Mouse (Mus musculus) G1E (cell line): ENCODE data around the gene Prkag3. TPM values are rescaled to one million over a fixed set of nuclear protein-coding genes. Genes with fewer than 3 reads are reported as not detected.

Source experiments
- ATAC-seq: 2 replicates; pipeline ENCODE4 v1.8.0; 2016; ENCODE audit warnings: mild to moderate bottlenecking; ENCODE audit not compliant: insufficient number of reproducible peaks, poor library complexity, low FRiP score, severe bottlenecking; ENCODE audit errors: extremely low read depth
- DNase-seq: peaks from one replicate; pipeline ENCODE4 v3.0.0; 2012; ENCODE audit warnings: low spot score
- H3K27me3 ChIP-seq: 2 replicates; pipeline ENCODE4 v1.6.1; 2012; ENCODE audit warnings: mild to moderate bottlenecking, low read length, inconsistent platforms; ENCODE audit not compliant: insufficient read depth
- H3K36me3 ChIP-seq: replicated peaks from 2 replicates; pipeline ENCODE3; 2012; ENCODE audit warnings: mild to moderate bottlenecking, inconsistent platforms
- H3K4me1 ChIP-seq: 2 replicates; pipeline ENCODE4 v1.6.1; 2012; ENCODE audit warnings: low read depth, low read length, inconsistent platforms, mixed read lengths; ENCODE audit not compliant: insufficient read depth
- H3K4me3 ChIP-seq: 2 replicates; pipeline ENCODE4 v1.5.1; 2012; ENCODE audit warnings: low read depth, mild to moderate bottlenecking, inconsistent platforms, low read length, moderate library complexity, mixed read lengths
- H3K9me3 ChIP-seq: replicated peaks from 2 replicates; pipeline ENCODE4 v1.6.1; 2012; ENCODE audit warnings: inconsistent platforms
- CTCF ChIP-seq: IDR thresholded peaks from 2 replicates; pipeline ENCODE4 v1.5.1; 2012; ENCODE audit warnings: low read depth, low read length, inconsistent platforms, mixed read lengths
- GATA1 ChIP-seq: IDR thresholded peaks from 2 replicates; pipeline ENCODE4 v1.6.1; 2012; ENCODE audit warnings: borderline replicate concordance, low read length, inconsistent platforms, mixed read lengths
- GATA2 ChIP-seq: IDR thresholded peaks from 2 replicates; pipeline ENCODE4 v1.6.1; 2012; ENCODE audit warnings: low read depth, low read length, inconsistent platforms, borderline replicate concordance
- POLR2AphosphoS5 ChIP-seq: IDR thresholded peaks from 2 replicates; pipeline ENCODE4 v1.6.1; 2012; ENCODE audit warnings: low read depth, low read length, inconsistent platforms; ENCODE audit not compliant: insufficient replicate concordance
- TAL1 ChIP-seq: conservative IDR thresholded peaks from 2 replicates; pipeline ENCODE4 v1.6.1; 2012; ENCODE audit warnings: low read depth, low read length, inconsistent platforms, mixed read lengths
- polyA plus RNA-seq: library from polyadenylated mRNA; stranded (reverse); fragments of >175 nt; gene quantifications from 2 replicates; pipeline ENCODE4 v1.2.3, GENCODE M21; 2012
- total RNA-seq, 2 experiments: library from RNA; stranded (forward) in 1 of 2; stranded (reverse) in 1 of 2; fragments of 200-1000 nt in 1 of 2; fragments of >200 nt in 1 of 2; fragmentation: Nextera tagmentation in 1 of 2; gene quantifications; 2 replicates each; pipeline ENCODE4 v1.2.3; 2014 to 2017

The Prkag3 gene
- total and polyA plus RNA-seq, 3 experiments: not detected

DNA sequence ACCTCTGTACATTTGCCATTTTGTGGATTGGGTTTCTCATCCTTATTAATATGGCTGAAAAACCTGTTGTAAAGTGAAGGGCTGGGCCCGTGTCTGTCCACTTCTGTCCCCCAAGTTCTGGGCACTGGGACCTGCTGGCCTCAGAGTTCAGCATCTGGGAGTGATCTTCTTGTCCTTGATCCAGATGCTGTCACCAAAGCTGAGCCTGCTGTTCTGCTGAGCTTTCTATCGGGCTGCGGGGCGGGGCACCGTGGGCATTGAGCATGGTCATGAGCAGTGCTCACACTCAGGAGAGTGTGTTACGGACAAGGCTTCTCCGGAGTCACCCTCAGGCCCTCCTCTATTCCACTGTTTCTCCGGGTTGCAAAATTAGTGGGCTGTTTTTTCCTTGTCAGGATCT is 30.9 kb downstream of the Prkag3 start:
- peaks cover 29% of the 10 kb centered on the region for H3K27me3 ChIP-seq
- no peak for ATAC-seq
- no peak for DNase-seq
- H3K36me3 ChIP-seq: no peaks in the 10 kb centered on the region
- H3K4me1 ChIP-seq: no peaks in the 10 kb centered on the region; the same call in 1 of the 2 replicates
- H3K4me3 ChIP-seq: no peak overlapping the region
- no peak for TF ChIP-seq GATA1
- no peak for TF ChIP-seq POLR2AphosphoS5
- TF ChIP-seq GATA2: no peak
- no peaks in the 10 kb centered on the region for H3K9me3 ChIP-seq

DNA sequence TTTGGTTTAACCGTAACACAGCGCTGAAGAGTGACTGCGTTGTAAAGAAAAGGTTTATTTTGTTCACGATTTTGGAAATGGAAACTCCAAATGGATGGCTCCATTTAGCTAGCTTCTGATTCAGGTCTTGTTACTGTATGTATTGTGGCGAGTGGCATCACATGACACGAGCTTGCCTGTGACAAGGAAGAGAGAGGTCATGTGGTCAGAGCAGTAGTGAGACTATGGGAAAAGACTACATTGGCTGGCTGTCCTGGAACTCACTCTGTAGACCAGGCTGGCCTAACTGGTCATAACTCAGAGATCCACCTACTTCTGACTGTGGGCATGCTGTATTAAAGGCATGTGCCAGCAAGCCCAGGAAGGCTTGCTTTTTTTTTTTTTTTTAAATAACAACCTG is 33.1 kb downstream of the Prkag3 start:
- Histone ChIP-seq H3K36me3 (no peaks in the 10 kb centered on the region), H3K27me3 (peaks cover 25% of the 10 kb centered on the region), H3K4me3 (no peak overlapping the region), H3K4me1 (no peaks in the 10 kb centered on the region; the same call in 1 of the 2 replicates), H3K9me3 (no peaks in the 10 kb centered on the region)
- no peak for ATAC-seq
- TF ChIP-seq GATA2 (no peak), GATA1 (no peak), TAL1 (no peak), CTCF (no peak), POLR2AphosphoS5 (no peak)
- no peak for DNase-seq

DNA sequence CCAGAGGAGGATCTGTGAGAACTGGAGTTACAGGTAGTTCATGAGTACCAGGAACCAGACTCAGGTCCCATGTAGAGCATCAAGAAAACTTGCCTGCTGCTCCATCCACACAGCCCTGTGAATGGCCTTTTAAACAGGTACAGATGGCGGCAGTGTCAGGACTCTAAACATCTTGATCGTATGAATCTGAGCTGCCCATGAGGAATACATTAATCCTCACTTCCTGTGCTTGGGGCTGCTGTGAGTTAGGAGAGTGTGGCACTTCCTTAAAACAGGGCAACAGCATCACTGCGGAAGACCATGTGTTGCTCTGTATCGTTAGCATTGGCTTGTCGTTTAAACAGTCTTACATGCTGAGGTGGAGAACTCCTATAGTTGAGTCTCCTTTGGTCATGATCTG is 33.6 kb downstream of the Prkag3 start:
- peaks cover 25% of the 10 kb centered on the region for H3K27me3 ChIP-seq
- H3K9me3 ChIP-seq: no peaks in the 10 kb centered on the region
- DNase-seq: no peak
- TF ChIP-seq GATA2: no peak
- TF ChIP-seq TAL1: no peak
- TF ChIP-seq CTCF: no peak
- TF ChIP-seq GATA1: no peak
- H3K4me3 ChIP-seq: no peak overlapping the region
- H3K4me1 ChIP-seq: no peaks in the 10 kb centered on the region; the same call in 1 of the 2 replicates
- no peaks in the 10 kb centered on the region for H3K36me3 ChIP-seq
- no peak for ATAC-seq

DNA sequence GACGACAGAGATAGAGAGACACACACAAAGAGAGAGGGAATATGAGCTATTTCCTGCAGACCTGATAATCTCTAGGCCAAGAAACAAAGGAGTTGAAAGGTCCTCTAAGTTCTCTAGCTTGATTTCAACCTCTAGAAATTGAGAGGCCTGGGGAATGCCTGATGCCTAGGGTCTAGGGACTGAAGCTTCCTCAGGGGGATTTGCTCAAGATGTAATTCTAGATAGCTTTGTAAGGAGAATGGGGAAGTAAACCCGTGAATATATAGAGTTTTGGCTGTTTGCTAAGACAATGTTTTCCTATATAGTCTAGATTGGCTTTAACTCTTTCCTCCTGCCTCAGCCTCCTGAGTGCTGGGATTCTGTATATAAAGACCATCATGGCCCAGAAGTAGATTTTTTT is 34.1 kb downstream of the Prkag3 start:
- H3K4me1 ChIP-seq: no peaks in the 10 kb centered on the region; the same call in 1 of the 2 replicates
- DNase-seq (no peak), ATAC-seq (no peak)
- H3K27me3 ChIP-seq: peaks cover 25% of the 10 kb centered on the region
- no peaks in the 10 kb centered on the region for H3K9me3 ChIP-seq
- TF ChIP-seq GATA2: no peak
- no peak for TF ChIP-seq CTCF
- TF ChIP-seq POLR2AphosphoS5: no peak
- TF ChIP-seq GATA1: no peak
- no peaks in the 10 kb centered on the region for H3K36me3 ChIP-seq
- H3K4me3 ChIP-seq: no peak overlapping the region

DNA sequence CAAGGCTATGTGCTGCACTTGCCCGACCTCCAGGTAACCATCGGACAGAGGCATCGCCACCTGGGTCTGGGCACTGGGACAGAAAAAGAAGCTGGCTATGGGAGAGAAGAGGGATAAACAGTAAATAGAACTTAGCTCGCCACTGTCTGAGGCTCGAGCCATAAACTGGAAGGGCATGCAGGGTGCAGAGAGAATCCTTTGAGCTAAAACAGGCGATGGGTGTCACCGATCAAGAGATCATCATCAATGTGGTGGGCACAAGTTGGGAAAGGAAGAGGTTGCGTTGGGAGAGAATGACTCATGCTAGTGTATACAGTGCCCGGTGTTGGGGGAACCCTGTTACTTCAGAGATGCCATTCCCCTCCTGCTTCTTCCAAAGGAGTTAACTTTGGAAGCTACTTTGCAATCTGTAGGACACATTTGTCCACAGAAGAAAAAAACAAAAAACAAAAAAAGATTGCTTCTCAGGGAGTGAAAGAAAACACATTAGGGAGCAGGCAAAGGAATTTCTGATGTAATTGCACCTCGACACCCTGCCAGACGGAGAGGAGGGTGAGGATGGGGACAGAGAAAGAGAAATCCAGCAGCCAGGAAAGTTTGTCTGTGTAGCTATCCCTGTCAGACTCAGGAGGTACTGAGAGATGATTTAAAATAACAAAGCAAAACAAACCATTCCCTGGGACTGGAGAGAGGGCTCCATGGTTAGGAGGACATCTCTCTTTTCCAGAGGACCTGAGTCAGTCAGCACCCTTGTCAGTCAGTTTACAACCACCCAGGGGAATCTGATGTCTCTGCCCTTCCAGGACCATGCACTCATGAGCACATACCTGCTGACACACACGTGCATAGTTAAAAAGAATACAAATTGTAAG is 34.9 kb downstream of the Prkag3 start:
- TF ChIP-seq CTCF (no peak), GATA1 (no peak), TAL1 (no peak), POLR2AphosphoS5 (no peak), GATA2 (no peak)
- no peak overlapping the region for H3K4me3 ChIP-seq

DNA sequence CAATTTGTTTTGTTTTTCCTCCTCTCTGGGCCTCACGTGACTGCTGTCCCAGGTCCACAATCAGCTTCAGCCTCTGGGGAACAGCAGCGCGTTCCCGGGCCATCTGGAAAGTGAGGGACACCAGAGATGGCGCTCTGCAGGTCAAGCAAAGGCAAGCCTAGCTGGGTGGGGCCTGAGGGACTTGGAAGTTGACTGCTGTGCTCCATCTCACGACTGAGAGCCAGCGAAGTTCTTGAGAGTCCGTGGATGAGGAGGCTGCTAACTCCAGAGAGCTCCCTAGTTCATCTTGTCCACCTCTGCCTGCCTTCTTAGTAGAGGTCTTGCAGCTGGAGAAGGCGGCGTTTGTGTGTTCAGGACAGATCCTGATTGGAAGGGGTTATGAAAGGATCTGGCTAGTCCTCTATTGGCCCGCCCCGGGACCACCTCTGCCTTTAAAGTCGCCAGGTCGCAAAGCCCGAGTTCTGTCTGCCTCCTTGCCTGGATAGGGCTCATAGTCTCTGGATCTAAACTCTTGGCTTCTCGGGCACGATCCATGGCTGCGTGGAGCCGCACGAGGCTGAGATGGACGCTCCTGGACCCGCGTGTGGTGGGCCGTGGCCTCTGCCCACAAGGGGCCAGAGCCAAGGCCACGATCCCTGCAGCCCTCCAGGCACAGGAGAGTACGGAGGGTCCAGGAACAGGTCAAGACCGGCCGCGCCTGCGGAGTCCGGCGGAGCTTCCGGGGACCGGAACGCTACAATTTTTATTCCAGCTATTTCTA is 35.7 kb downstream of the Prkag3 start, which contains the start of gene Cyp27a1:
TSS of gene Cyp27a1 (plus strand) at position 476 of the 760 bp plus-strand sequence.
- no peak for TF ChIP-seq TAL1
- no peak for TF ChIP-seq GATA1
- H3K9me3 ChIP-seq: no peaks in the 10 kb centered on the region
- no peak within 1 kb of the TSS for H3K4me3 ChIP-seq
- DNase-seq: no peak
- H3K36me3 ChIP-seq: no peaks in the 10 kb centered on the region
- no peaks in the 10 kb centered on the region; the same call in 1 of the 2 replicates for H3K4me1 ChIP-seq
- ATAC-seq: no peak
- peaks cover 25% of the 10 kb centered on the region for H3K27me3 ChIP-seq

More for the DNA sequence above, 34.9 kb downstream of the Prkag3 start:
- ATAC-seq: no peak
- Histone ChIP-seq H3K27me3 (peaks cover 27% of the 10 kb centered on the region), H3K36me3 (no peaks in the 10 kb centered on the region), H3K9me3 (no peaks in the 10 kb centered on the region), H3K4me1 (no peaks in the 10 kb centered on the region; the same call in 1 of the 2 replicates)
- no peak for DNase-seq
